Mouse (Mus musculus) liver, embryonic 14.5 days (tissue): ENCODE results near the gene Evx1. TPM values are rescaled to one million over a fixed set of nuclear protein-coding genes. Genes with fewer than 3 reads are reported as not detected.

ENCODE experiments used
- ATAC-seq: fragments of 200-750 bp; cut with Nextera tagmentation; 2 replicates; pipeline ENCODE4 v1.8.0; 2017; ENCODE audit warnings: moderate number of reproducible peaks, mild to moderate bottlenecking, moderate library complexity; ENCODE audit not compliant: insufficient read depth
- DNase-seq, 3 experiments: peaks; one replicate each; pipeline ENCODE4 v3.0.0-alpha.2; 2012 to 2013; ENCODE audit warnings: low read depth in 3 of 3, low spot score in 3 of 3
- H3K27ac ChIP-seq: fragments of 300-500 bp; sonication (generic); 2 replicates; pipeline ENCODE4 v1.5.1; 2014; ENCODE audit warnings: moderate library complexity, mild to moderate bottlenecking, control low read depth, inconsistent platforms
- H3K27me3 ChIP-seq: fragments of 300-500 bp; sonication (generic); 2 replicates; pipeline ENCODE4 v1.6.1; 2014; ENCODE audit warnings: mild to moderate bottlenecking, low read length, moderate library complexity; ENCODE audit not compliant: control insufficient read depth, insufficient read depth
- H3K36me3 ChIP-seq: fragments of 300-500 bp; sonication (generic); replicated peaks from 2 replicates; pipeline ENCODE4 v1.6.1; 2014; ENCODE audit warnings: low read depth; ENCODE audit not compliant: control insufficient read depth, insufficient read depth
- H3K4me1 ChIP-seq, 2 experiments: fragments of 200-500 bp in 1 of 2; fragments of 300-500 bp in 1 of 2; sonication (generic) in 1 of 2; replicated peaks; 2 replicates each; pipeline ENCODE4 v1.6.1; 2012 to 2014; ENCODE audit warnings: antibody characterized with exemption in 1 of 2, inconsistent platforms in 1 of 2, low read length in 1 of 2; ENCODE audit not compliant: control insufficient read depth in 2 of 2, insufficient read depth in 2 of 2
- H3K4me2 ChIP-seq: fragments of 300-500 bp; sonication (generic); 2 replicates; pipeline ENCODE4 v1.6.1; 2014; ENCODE audit warnings: low read depth, mild to moderate bottlenecking, control low read depth, moderate library complexity
- H3K4me3 ChIP-seq, 2 experiments: fragments of 200-500 bp in 1 of 2; fragments of 300-500 bp in 1 of 2; sonication (generic) in 1 of 2; 2 replicates each; pipeline ENCODE4 v1.5.1; 2012 to 2014; ENCODE audit warnings: low read depth in 2 of 2, low read length in 2 of 2, mild to moderate bottlenecking in 2 of 2, control low read depth in 1 of 2, inconsistent platforms in 1 of 2, moderate library complexity in 1 of 2; ENCODE audit not compliant: insufficient read depth in 1 of 2
- H3K9ac ChIP-seq: fragments of 300-500 bp; sonication (generic); replicated peaks from 2 replicates; pipeline ENCODE4 v1.6.1; 2014; ENCODE audit warnings: mild to moderate bottlenecking, control low read depth, moderate library complexity
- H3K9me3 ChIP-seq: fragments of 300-500 bp; sonication (generic); 2 replicates; pipeline ENCODE4 v1.6.1; 2016; ENCODE audit warnings: low read length, mixed read lengths; ENCODE audit not compliant: control insufficient read depth
- CTCF ChIP-seq: IDR thresholded peaks from 2 replicates; pipeline ENCODE4 v1.5.1; 2016; ENCODE audit warnings: antibody characterized with exemption, low read depth, control low read depth
- EP300 ChIP-seq: IDR thresholded peaks from 2 replicates; pipeline ENCODE4 v1.6.1; 2016; ENCODE audit warnings: antibody characterized with exemption, low read depth
- WGBS: fragments of 180-500 bp; shearing (Covaris S2); extraction: QIAGEN DNeasy Blood & Tissue Kit; methylation state at CpG from one replicate; pipeline ENCODE4 v1.1.7; 2014; ENCODE audit not compliant: insufficient replicate concordance; 5-methylcytosine and 5-hydroxymethylcytosine counted together
- polyA plus RNA-seq, 2 experiments: library from polyadenylated mRNA; depleted of rRNA in 1 of 2; stranded (reverse) in 1 of 2; unstranded in 1 of 2; fragments of >200 nt; fragmentation: Nextera tagmentation in 1 of 2; extraction: Ambion mirVana in 1 of 2; gene quantifications; 2 replicates each; pipeline versions ENCODE4 v1.2.1 to v1.2.3; 2012 to 2014

Evx1 gene
- polyA plus RNA-seq, 2 experiments, result not detected

DNA sequence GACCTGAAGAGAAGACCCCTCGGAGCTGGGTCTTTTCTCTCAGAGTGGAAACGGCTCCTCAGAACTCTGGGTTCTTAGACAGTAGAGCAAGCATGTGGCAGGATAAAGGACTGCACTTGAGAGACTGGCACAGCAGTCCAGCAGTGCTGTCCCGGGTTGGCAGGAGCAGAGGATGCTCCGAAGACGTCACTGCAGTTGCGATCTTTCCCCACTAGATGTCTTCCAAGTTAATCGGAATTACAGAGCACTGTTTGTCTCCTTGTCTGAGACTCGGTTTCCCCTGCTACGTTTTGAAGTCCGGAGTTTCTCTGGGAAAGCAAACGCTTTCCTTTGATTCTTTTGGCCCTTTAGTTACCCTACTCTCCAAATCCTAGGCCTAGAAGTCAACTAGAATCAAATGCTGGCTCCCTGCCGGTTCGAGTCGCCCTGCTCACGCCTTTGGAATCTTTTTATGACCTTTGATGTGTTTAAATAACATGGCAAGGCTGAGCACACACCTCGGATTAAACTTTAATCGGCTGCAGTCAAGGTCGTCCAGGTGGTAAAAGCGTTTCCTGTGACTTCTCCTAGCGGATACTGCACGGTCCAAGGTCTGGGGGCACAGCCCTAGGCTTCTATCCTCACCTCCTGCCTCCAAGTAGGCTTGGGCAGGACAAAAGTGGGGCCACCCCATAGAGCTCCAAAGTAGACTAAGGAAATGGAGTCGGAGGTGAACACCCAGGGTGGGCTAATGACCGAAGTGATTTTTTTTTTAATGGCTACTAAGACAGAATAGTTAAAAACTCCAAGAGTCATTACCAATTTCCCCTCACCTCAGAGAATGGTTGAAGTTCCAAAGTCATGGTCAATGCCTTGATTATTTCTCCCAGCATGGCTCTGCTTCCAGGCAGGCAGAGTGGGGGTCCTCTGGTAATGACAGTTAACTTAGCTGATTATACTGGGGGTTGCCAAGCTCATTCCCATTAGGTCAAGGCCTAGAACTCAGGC, 42.5 kb upstream of the Evx1 start:
- Histone ChIP-seq H3K4me1 (no peaks in the 10 kb centered on the region), H3K27me3 (peaks cover 93% of the 10 kb centered on the region), H3K27ac (no peak overlapping the region), H3K4me3 (no peak overlapping the region), H3K9me3 (no peaks in the 10 kb centered on the region), H3K36me3 (no peaks in the 10 kb centered on the region), H3K4me2 (no peak overlapping the region), H3K9ac (no peak overlapping the region)
- DNase-seq (no peak), ATAC-seq (no peak)
- 8% methylated on average over 23 of the region's 23 CpGs for WGBS
- TF ChIP-seq EP300 (no peak), CTCF (peak; percentile 57)

DNA sequence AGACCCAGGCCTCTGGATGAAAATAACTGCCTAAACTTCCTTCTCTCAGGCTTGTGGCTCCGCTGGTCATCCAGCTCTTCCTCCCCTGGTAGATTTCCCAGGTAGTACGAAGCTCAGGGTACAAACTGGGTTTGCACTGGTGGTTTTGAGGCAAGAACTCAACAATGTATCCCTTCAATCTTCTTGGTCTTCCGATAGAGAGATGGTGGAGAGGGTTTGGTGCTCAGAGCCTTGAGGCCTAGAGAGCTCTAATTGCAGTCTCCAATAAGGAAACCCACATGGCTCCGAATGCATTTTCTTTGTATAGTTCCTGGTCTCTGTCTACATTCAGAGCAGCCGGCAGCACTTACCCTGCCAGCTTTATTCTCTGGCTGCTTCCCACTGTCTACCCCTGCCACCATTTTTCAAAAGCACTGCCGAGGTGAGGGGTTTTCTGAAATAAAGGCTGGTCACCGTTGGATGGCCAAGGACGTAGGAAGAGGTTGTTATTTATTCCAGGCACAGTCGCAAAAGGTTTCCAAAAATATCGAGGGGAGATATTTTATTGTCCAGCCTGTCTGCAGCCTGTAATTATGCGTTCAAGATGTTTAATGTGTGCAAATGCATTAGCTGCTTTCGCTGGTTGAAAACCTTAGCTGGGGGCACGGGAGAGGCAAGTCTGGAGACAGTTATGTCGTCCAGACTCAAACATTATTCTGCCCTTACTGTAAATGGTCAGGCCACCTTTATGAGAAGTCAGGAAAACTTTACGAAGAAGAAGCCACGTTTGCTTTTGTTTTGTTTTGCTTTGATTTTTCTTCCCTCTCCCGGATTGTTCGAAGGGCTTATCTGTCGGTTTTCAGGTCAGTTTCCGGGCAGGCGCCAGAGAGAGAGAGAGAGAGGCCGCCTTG, 40.3 kb upstream of the Evx1 start:
- no peak overlapping the region for H3K4me3 ChIP-seq
- 10% methylated on average over 22 of the region's 22 CpGs for WGBS
- no peak overlapping the region for H3K9ac ChIP-seq
- H3K27ac ChIP-seq, result no peak overlapping the region
- H3K9me3 ChIP-seq, result no peaks in the 10 kb centered on the region
- ATAC-seq (no peak), DNase-seq (no peak)
- no peak overlapping the region for H3K4me2 ChIP-seq
- peaks cover 91% of the 10 kb centered on the region for H3K27me3 ChIP-seq
- no peaks in the 10 kb centered on the region for H3K36me3 ChIP-seq
- no peaks in the 10 kb centered on the region for H3K4me1 ChIP-seq
- TF ChIP-seq EP300 (no peak), CTCF (no peak)

DNA sequence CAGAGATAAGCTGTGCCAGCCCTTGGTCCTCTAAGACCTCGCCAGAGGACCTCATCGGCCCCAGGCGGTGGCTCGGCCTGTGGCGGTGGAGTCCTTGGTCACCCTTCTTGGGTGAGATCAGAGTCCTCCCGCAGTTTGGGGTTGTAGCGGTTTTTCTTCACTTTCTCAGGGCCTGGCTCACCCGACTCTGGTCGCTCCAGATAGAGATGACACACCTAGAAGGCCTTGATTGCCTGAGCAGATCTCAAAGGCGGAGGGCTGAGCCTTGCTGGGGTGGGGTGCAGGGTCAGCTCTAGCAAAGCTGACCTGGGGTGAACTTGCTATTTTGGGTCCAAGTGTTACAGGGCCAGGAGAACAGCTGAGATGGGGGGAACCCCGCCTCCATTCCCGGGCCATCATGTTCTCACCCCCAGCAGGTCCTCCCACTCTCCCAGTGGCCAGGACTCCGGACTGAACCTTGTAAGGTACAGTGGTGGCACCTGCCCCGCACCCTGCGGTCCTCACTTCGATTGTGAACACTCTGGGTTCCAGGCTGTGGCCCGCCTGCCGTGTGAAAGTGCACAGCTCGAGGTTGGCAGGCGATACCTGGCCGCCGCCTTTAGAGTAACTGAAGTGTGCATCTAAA, 39.5 kb upstream of the Evx1 start:
- Histone ChIP-seq H3K36me3 (no peaks in the 10 kb centered on the region), H3K27me3 (peaks cover 84% of the 10 kb centered on the region), H3K9ac (no peak overlapping the region), H3K4me1 (no peaks in the 10 kb centered on the region), H3K4me2 (no peak overlapping the region), H3K4me3 (no peak overlapping the region), H3K27ac (no peak overlapping the region), H3K9me3 (no peaks in the 10 kb centered on the region)
- DNase-seq, result no peak
- WGBS, result 5% methylated on average over 22 of the region's 22 CpGs
- no peak for TF ChIP-seq EP300
- TF ChIP-seq CTCF, result no peak
- ATAC-seq, result no peak

DNA sequence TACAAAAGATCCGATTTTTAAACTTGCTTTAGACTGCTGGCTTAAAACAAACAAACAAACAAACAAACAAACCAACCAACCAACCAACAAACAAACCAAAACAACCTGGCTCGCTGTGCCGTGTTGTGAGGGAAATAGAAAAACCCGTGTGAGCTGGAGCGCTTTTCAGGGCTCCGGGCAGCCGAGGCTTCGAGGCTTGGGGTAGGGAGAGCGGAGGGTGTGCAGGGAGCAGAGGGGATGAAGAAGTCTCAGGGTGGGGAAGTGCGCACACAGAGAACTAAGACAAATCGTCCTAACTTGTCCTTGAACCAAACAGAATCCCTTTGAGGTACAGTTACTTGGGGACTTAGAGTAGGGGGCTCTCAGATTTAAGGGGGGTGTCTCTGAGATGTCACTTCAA, 38.7 kb upstream of the Evx1 start:
- no peak overlapping the region for H3K4me3 ChIP-seq
- ATAC-seq, result no peak
- no peaks in the 10 kb centered on the region for H3K4me1 ChIP-seq
- peaks cover 75% of the 10 kb centered on the region for H3K27me3 ChIP-seq
- no peak overlapping the region for H3K9ac ChIP-seq
- TF ChIP-seq EP300 (no peak), CTCF (no peak)
- no peak for DNase-seq
- H3K9me3 ChIP-seq, result no peaks in the 10 kb centered on the region
- 10% methylated on average over 11 of the region's 11 CpGs for WGBS
- no peak overlapping the region for H3K4me2 ChIP-seq
- no peak overlapping the region for H3K27ac ChIP-seq
- H3K36me3 ChIP-seq, result no peaks in the 10 kb centered on the region
